Mouse (Mus musculus): ENCODE results near the gene Abhd14b.

GRCm38 (mm10) chr9:106469317-106469716 is 22.1 kb downstream of the Abhd14b start:
- no peak for TF ChIP-seq CTCF (IDR thresholded peaks at IDR 0.05; ENCODE audit: borderline replicate concordance, control insufficient read depth, extremely low read depth, insufficient read depth, low read length, poor library complexity)
- no peak for TF ChIP-seq POLR2A (IDR thresholded peaks at IDR 0.05; ENCODE audit: control insufficient read depth, extremely low read depth, insufficient read depth, low read length, poor library complexity)
